Mouse (Mus musculus) gastrocnemius, adult 2 months (tissue): ENCODE measurements around the gene Mknk1. TPM values are rescaled to one million over a fixed set of nuclear protein-coding genes. Genes with fewer than 3 reads are reported as not detected.

Experiments
- DNase-seq: peaks from one replicate; pipeline ENCODE4 v3.0.0; 2022
- H3K27ac ChIP-seq: fragments of 200-600 bp; 2 replicates; pipeline ENCODE4 v1.8.1; 2022; ENCODE audit warnings: mild to moderate bottlenecking
- H3K4me3 ChIP-seq: fragments of 200-600 bp; 2 replicates; pipeline ENCODE4 v1.8.1; 2022; ENCODE audit warnings: mild to moderate bottlenecking, moderate library complexity
- CTCF ChIP-seq: fragments of 200-600 bp; IDR thresholded peaks from 2 replicates; pipeline ENCODE4 v1.8.1; 2022; ENCODE audit warnings: antibody characterized with exemption, mild to moderate bottlenecking, moderate library complexity
- intact Hi-C: fragments of 180-260 bp; cut with DNase I; formaldehyde crosslinking; loops from one replicate; pipeline ENCODE4 v1.15.1; 2025
- total RNA-seq, 2 experiments: library from RNA; stranded (reverse); gene quantifications; 2 replicates each; pipeline ENCODE4 v1.2.3; 2021

The Mknk1 gene
- total RNA-seq, 2 experiments from 2014 or later, result 24.4 to 28.0 TPM

GRCm38 (mm10) chr4:115911586-115911985, 72.6 kb downstream of the Mknk1 start:
- intact Hi-C loops, result no loop called here

DNA sequence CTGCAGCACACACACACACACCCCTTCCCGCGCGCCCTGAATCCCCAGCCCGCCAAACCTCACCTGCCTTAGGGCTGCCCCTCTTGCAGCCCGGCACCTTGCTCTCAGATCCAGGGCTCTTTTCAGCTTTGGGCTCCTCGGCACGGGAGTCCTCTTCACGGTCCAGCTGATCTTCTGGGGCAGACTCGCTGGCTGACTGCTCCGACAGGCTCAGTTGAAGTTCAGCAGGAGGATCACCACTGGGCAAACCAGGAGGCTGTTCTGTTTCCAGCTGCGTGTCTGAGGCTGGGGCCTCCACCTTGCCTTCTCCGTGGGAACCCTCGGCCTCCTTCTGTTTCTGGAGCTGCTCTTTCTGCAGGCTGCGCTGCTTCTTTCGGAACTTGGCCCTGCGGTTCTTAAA, 80.9 kb downstream of the Mknk1 start:
- Histone ChIP-seq H3K4me3 (no peak overlapping the region), H3K27ac (no peak overlapping the region)
- TF ChIP-seq CTCF, result no peak
- intact Hi-C loops, result no loop called here
- no peak for DNase-seq

More at GRCm38 (mm10) chr4:115911586-115911985, 72.6 kb downstream of the Mknk1 start:
- H3K4me3 ChIP-seq, result no peak overlapping the region
- no peak for DNase-seq
- TF ChIP-seq CTCF, result no peak
- no peak overlapping the region for H3K27ac ChIP-seq

- DNase-seq, result no peak
- intact Hi-C loops, result no loop called here
- Histone ChIP-seq H3K27ac (no peak overlapping the region), H3K4me3 (no peak overlapping the region)
- no peak for TF ChIP-seq CTCF
Observed at GRCm38 (mm10) chr4:115922688-115923087, 83.7 kb downstream of the Mknk1 start.

DNA sequence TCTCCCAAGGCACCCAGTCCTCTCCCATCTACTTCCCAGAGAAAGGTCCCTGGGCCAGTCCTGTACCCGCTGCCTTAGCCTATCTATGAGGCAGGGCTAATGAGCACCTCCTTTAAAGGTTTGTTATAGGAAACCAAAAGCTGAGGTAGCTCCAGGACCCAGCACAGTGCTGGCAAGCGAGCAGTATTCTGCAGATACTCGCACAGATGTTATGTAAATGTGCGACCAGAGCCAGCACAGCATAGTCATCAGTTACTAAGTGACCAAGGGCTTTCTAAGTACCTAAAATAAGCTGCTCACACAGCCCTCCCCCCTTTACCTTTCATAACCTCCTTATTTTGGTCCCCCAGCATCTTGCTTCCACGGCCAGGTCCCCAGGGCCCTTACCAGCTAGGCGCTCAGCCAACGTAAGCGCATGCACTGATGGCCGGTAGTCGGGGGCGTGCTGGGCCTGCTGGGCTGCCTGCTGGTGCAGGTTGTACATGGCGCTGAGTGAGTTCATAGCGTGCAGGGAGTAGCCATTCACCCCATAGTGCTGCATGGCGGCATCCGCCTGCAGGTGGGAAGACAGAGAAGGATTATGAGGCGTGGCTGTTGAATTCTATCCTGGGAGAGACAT, 84.4 kb downstream of the Mknk1 start:
- intact Hi-C loops, result no loop called here
- no peak for TF ChIP-seq CTCF
- no peak for DNase-seq
- no peak overlapping the region for H3K27ac ChIP-seq
- H3K4me3 ChIP-seq, result no peak overlapping the region

DNA sequence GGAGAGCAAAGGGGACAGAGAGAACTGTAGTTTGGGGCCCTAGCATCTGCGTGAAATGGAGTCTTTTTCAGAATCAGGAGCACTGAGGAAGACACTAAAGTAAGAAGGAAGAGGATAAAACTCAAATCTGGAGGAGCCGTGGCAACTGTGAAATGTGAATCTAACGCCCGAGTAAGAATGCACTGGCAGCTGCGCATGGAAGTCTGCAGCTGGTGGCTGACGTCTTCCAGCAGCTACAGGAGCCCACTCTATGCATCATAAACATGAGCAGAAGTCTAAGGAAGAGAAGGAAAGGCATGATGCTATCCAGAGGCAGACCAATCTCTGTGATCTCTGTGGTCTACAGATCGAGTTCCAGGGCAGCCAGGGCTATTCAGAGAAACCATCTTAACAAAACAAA, 88.6 kb downstream of the Mknk1 start:
- Histone ChIP-seq H3K27ac (no peak overlapping the region), H3K4me3 (no peak overlapping the region)
- DNase-seq, result no peak
- intact Hi-C loops, result no loop called here
- TF ChIP-seq CTCF, result no peak

Other genes starting within 250 kb of the Mknk1 start
- not detected for gene Cyp4a32, start 238.2 kb upstream of the Mknk1 start, total RNA-seq
- gene Cyp4b1, start 191.5 kb upstream of the Mknk1 start, total RNA-seq, result 1 to 10 TPM; 2.6 to 4.5 TPM
- 10 to 100 TPM; 35.7 to 49.5 TPM for gene Efcab14, start 101.5 kb upstream of the Mknk1 start, total RNA-seq
- 1 to 10 TPM; 2.3 to 2.8 TPM for gene Tex38, start 58.2 kb upstream of the Mknk1 start, total RNA-seq
- 10 to 100 TPM; 46.9 to 70.1 TPM for gene Atpaf1, start 54.4 kb upstream of the Mknk1 start, total RNA-seq
- 1 to 10 TPM; 2.3 to 4.0 TPM for gene Mob3c, start 11.1 kb upstream of the Mknk1 start, total RNA-seq
- not detected for gene Kncn, start 45.2 kb downstream of the Mknk1 start, total RNA-seq
- gene 6430628N08Rik, start 51.5 kb downstream of the Mknk1 start, total RNA-seq, result not detected
- gene Dmbx1, start 100.7 kb downstream of the Mknk1 start, total RNA-seq, result not detected
- gene Faah, start 178.7 kb downstream of the Mknk1 start, total RNA-seq, result under 1 TPM; 0.20 to 0.22 TPM
- 10 to 100 TPM; 12.3 to 16.9 TPM for gene Nsun4, start 214.7 kb downstream of the Mknk1 start, total RNA-seq
- gene Uqcrh, start 235.9 kb downstream of the Mknk1 start, total RNA-seq, result 100 to 1,000 TPM; 765 to 991 TPM
- 10 to 100 TPM; 21.2 to 22.1 TPM for gene Lrrc41, start 236.1 kb downstream of the Mknk1 start, total RNA-seq